Mouse (Mus musculus) kidney, adult 2 months (tissue): ENCODE data around the gene Cenpe. TPM values are rescaled to one million over a fixed set of nuclear protein-coding genes. Genes with fewer than 3 reads are reported as not detected.
A peak's percentile ranks its signal among the peaks of the same experiment; 100 is the strongest.

ENCODE experiments used
- DNase-seq: peaks from one replicate; pipeline ENCODE4 v3.0.0; 2021
- H3K27ac ChIP-seq: fragments of 200-500 bp; 2 replicates; pipeline ENCODE4 v1.5.1; 2012; ENCODE audit warnings: low read depth, low read length, control low read depth, inconsistent platforms; ENCODE audit not compliant: insufficient read depth
- H3K27me3 ChIP-seq: fragments of 200-500 bp; replicated peaks from 2 replicates; pipeline ENCODE4 v1.6.1; 2012; ENCODE audit warnings: mild to moderate bottlenecking, moderate library complexity, low read length, inconsistent platforms; ENCODE audit not compliant: control insufficient read depth, insufficient read depth
- H3K36me3 ChIP-seq: fragments of 200-500 bp; 2 replicates; pipeline ENCODE4 v1.6.1; 2012; ENCODE audit warnings: mild to moderate bottlenecking, moderate library complexity, low read length, inconsistent platforms; ENCODE audit not compliant: control insufficient read depth, insufficient read depth
- H3K4me1 ChIP-seq: fragments of 200-500 bp; 2 replicates; pipeline ENCODE4 v1.6.1; 2011; ENCODE audit warnings: low read length; ENCODE audit not compliant: control insufficient read depth, insufficient read depth
- H3K4me3 ChIP-seq: fragments of 200-500 bp; 2 replicates; pipeline ENCODE4 v1.5.1; 2011; ENCODE audit warnings: mild to moderate bottlenecking, low read depth, low read length, control low read depth; ENCODE audit not compliant: insufficient read depth
- CTCF ChIP-seq: fragments of 200-500 bp; conservative IDR thresholded peaks from 2 replicates; pipeline ENCODE4 v1.5.1; 2011; ENCODE audit warnings: low read depth, mild to moderate bottlenecking, control low read depth, low read length, moderate library complexity, mixed read lengths; ENCODE audit not compliant: insufficient read depth, insufficient read length
- POLR2A ChIP-seq: fragments of 200-500 bp; IDR thresholded peaks from one replicate; pipeline ENCODE4 v1.6.1; 2011; ENCODE audit warnings: low read depth, low read length, control low read depth
- WGBS: fragments of 180-500 bp; shearing (Covaris S2); methylation state at CpG from one replicate; pipeline ENCODE4 v1.1.7; 2018; 5-methylcytosine and 5-hydroxymethylcytosine counted together
- polyA plus RNA-seq: library from polyadenylated mRNA; depleted of rRNA; stranded (reverse); fragments of >200 nt; gene quantifications from 2 replicates; pipeline ENCODE4 v1.2.3, GENCODE M21; 2012

The Cenpe gene
- polyA plus RNA-seq, 1 experiment: 0.48 TPM

GRCm38 (mm10) chr3:135258919-135259318 lies 46.6 kb downstream of the Cenpe start:
- WGBS: 94% methylated on average over 10 of the region's 10 CpGs
- no peaks in the 10 kb centered on the region for H3K27me3 ChIP-seq
- TF ChIP-seq POLR2A (no peak), CTCF (no peak)
- no peak overlapping the region for H3K4me3 ChIP-seq
- peaks cover 11% of the 10 kb centered on the region; the same call in 1 of the 2 replicates for H3K4me1 ChIP-seq
- no peak for DNase-seq
- no peak overlapping the region for H3K27ac ChIP-seq
- H3K36me3 ChIP-seq: no peaks in the 10 kb centered on the region

GRCm38 (mm10) chr3:135260233-135260632 lies 47.9 kb downstream of the Cenpe start:
- whole genome bisulfite sequencing: 52% methylated on average over 7 of the region's 7 CpGs
- Histone ChIP-seq H3K27ac (peak overlapping the region; percentile 61), H3K27me3 (no peaks in the 10 kb centered on the region), H3K36me3 (no peaks in the 10 kb centered on the region), H3K4me1 (peaks cover 11% of the 10 kb centered on the region; the same call in 1 of the 2 replicates), H3K4me3 (no peak overlapping the region)
- DNase-seq: peak; percentile 63
- TF ChIP-seq CTCF (no peak), POLR2A (no peak)

- 54% methylated on average over 5 of the region's 5 CpGs for WGBS
- Histone ChIP-seq H3K27ac (peak overlapping the region; percentile 96), H3K36me3 (no peaks in the 10 kb centered on the region), H3K27me3 (no peaks in the 10 kb centered on the region), H3K4me3 (no peak overlapping the region), H3K4me1 (peaks cover 7% of the 10 kb centered on the region; the same call in 1 of the 2 replicates)
- DNase-seq: peak; percentile 64
- no peak for TF ChIP-seq POLR2A
- TF ChIP-seq CTCF: no peak
Observed at GRCm38 (mm10) chr3:135268616-135269015, 56.3 kb downstream of the Cenpe start.

GRCm38 (mm10) chr3:135269391-135269990 lies 57.2 kb downstream of the Cenpe start:
- peak overlapping the region; percentile 96 for H3K27ac ChIP-seq
- H3K4me1 ChIP-seq: peaks cover 4% of the 10 kb centered on the region; the same call in 1 of the 2 replicates
- H3K36me3 ChIP-seq: no peaks in the 10 kb centered on the region
- TF ChIP-seq CTCF: no peak
- TF ChIP-seq POLR2A: no peak
- DNase-seq: peak; percentile 94
- WGBS: 42% methylated on average over 10 of the region's 10 CpGs
- no peaks in the 10 kb centered on the region for H3K27me3 ChIP-seq
- no peak overlapping the region for H3K4me3 ChIP-seq

- H3K36me3 ChIP-seq: no peaks in the 10 kb centered on the region
Observed at GRCm38 (mm10) chr3:135272627-135273026, 60.3 kb downstream of the Cenpe start.

GRCm38 (mm10) chr3:135273047-135273446 lies 60.7 kb downstream of the Cenpe start:
- 83% methylated on average over 13 of the region's 13 CpGs for WGBS
- Histone ChIP-seq H3K27ac (no peak overlapping the region), H3K4me3 (no peak overlapping the region), H3K27me3 (no peaks in the 10 kb centered on the region), H3K36me3 (no peaks in the 10 kb centered on the region), H3K4me1 (peaks cover 4% of the 10 kb centered on the region; the same call in 1 of the 2 replicates)
- DNase-seq: no peak
- TF ChIP-seq POLR2A: no peak
- no peak for TF ChIP-seq CTCF

More at GRCm38 (mm10) chr3:135272627-135273026, 60.3 kb downstream of the Cenpe start:
- WGBS: 72% methylated on average over 12 of the region's 12 CpGs
- no peak overlapping the region for H3K4me3 ChIP-seq
- peaks cover 4% of the 10 kb centered on the region; the same call in 1 of the 2 replicates for H3K4me1 ChIP-seq
- H3K27me3 ChIP-seq: no peaks in the 10 kb centered on the region
- no peak for DNase-seq
- H3K27ac ChIP-seq: no peak overlapping the region
- TF ChIP-seq POLR2A: no peak
- TF ChIP-seq CTCF: no peak

GRCm38 (mm10) chr3:135280160-135280559 lies 67.8 kb downstream of the Cenpe start:
- WGBS: 72% methylated on average over 4 of the region's 4 CpGs
- Histone ChIP-seq H3K27me3 (no peaks in the 10 kb centered on the region), H3K4me3 (no peak overlapping the region), H3K27ac (no peak overlapping the region), H3K4me1 (no peaks in the 10 kb centered on the region; the same call in 1 of the 2 replicates), H3K36me3 (no peaks in the 10 kb centered on the region)
- TF ChIP-seq POLR2A: no peak
- no peak for TF ChIP-seq CTCF
- no peak for DNase-seq
